Mouse (Mus musculus) cerebellum, adult 18-20 months (tissue): ENCODE measurements at regions not wholly inside any gene's neighbourhood (a gene's known extent, or its start where the extent isn't known, plus 50 kb on each side); places are given as distances from the start of the nearest gene placed in this dataset.
A peak's percentile ranks its signal among the peaks of the same experiment; 100 is the strongest.

Experiments used
- DNase-seq, 2 experiments: peaks; one replicate each; pipeline ENCODE4 v3.0.0; 2021

DNA sequence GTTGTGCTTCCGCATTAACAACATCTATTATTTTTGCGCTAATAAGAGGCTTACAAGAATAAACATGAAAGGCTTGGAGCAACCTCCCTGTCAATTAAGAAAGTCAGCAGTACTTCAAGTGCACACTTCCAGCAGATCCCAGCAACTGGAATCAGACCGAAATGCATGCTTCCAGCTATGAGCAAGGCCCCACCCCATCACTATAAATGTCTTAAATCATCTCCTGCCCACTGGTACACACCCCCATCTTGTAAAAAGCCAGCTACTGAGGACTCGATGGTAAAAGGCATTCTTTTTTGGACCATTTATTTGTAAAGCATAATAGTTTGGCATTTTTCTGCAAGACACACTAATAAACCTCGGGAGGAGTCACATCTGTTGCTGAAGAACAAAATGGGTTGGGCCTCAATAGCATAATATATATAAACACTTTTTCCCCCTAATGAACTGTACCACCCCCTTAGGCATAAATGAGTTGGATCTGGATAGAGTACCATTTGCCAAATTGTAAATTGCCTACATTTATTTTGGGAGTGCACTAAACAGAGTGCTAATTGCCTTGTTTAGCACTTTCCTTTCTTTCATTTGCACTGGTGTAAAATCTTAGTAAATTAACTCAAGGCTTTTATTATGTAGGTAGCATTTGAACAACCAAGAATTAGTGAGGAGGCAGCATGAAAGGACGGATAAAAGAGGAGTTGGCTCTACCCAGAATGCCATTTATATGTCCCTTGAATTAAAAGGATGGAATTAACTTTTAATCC is 371.8 kb downstream of the Nr2f2 start:
- no peak for DNase-seq

DNA sequence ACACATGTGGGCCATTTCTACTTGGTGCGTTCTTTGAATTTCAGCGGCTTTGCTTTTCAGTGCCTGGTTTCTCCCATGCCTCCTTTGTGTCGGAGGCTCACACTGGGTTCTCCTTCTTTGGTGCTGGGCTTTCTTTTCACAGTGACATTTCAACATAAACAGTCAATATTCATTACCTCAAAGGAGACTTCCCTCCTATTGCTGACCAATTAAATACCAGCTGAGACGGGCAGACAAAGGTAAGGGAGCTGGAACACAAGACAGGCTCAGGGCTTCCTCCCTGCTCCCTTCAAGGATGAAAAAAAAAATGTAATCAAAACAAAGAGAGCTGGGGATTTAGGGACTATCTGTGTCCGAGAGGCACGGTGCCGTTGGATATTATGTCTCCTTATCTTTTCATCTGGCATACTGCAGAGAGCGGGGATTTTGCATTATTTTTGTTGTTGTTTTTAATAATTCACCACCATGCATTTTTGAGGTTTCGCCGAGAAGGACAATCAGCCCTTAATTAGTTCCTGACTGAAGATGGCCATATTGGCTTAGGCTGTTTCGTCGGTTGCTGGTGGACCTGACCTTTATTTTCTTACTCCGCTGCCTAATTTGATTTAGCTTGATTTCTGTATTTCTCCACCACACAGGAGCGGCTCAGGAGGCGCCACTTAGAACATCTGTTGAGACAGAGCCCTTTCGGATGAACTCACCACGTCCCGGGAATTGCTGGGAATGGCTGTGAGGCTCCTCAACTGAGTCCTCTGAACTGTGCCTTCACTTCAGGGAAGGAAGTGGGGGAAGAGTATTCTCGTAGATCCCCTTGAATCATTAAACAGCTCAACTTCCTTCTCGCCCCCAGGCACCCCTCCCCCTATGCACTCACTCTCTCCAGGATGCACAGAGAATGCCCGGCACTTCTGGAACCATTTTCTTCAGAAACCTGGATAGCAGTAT is 373.9 kb downstream of the Nr2f2 start:
- DNase-seq, result no peak

- no peak for DNase-seq
These were observed 374.6 kb downstream of the Nr2f2 start for GRCm38 (mm10) chr7:69991982-69992381.

DNA sequence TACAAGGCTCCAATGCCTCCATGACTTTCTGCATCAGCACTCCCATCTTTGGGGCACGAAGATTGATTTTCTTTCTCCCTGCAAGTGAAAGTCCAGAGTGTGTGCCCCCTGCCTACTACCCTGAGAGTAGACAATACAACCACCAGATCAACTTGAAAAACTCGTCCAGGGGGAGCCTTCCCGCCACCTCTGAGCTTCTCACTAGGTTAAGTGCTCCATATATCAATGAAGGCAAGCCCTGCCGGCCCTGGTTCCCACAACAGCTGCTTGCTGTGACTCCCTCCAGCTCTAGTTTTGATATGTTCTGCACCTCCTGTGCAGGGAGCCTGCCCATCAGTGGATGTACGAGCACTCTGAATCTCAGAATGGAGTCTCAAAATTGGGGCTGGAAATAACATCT is 377.8 kb downstream of the Nr2f2 start:
- no peak for DNase-seq

- DNase-seq, result no peak
These were observed 385.2 kb downstream of the Nr2f2 start for GRCm38 (mm10) chr7:69981301-69981700.

GRCm38 (mm10) chr7:69976369-69976768 is 390.2 kb downstream of the Nr2f2 start:
- no peak for DNase-seq

GRCm38 (mm10) chr7:69964002-69964401 is 402.5 kb downstream of the Nr2f2 start:
- no peak for DNase-seq

GRCm38 (mm10) chr7:69950221-69950670 is 416.3 kb downstream of the Nr2f2 start:
- no peak for DNase-seq

DNA sequence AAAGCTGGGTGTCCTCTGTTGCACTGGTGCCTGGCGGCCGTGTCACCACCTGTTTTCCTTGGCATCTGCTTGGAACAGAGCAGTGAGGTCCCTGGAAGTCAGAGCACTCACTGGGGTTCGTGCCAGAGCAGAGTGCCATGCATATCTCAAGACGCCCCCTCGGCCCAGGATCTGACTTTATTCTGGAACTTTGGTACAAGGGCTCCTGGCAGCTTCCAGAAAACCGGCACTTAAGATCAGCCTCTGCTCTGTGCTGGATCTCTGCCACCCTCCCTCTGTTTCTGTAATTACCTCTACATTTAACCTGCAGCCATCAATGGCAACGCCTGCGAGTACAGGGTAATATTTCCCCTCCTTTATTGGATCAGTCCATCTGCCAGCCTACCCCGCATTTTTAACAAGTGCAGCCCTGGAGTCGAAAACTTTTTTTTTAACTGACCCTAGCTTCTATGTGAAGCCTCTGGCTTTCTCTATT is 416.9 kb downstream of the Nr2f2 start:
- peak; percentile 4 to 6 for DNase-seq

- no peak for DNase-seq
These were observed 420.1 kb downstream of the Nr2f2 start for GRCm38 (mm10) chr7:69946396-69946795.

GRCm38 (mm10) chr7:69941881-69942280 is 424.7 kb downstream of the Nr2f2 start:
- no peak for DNase-seq

DNA sequence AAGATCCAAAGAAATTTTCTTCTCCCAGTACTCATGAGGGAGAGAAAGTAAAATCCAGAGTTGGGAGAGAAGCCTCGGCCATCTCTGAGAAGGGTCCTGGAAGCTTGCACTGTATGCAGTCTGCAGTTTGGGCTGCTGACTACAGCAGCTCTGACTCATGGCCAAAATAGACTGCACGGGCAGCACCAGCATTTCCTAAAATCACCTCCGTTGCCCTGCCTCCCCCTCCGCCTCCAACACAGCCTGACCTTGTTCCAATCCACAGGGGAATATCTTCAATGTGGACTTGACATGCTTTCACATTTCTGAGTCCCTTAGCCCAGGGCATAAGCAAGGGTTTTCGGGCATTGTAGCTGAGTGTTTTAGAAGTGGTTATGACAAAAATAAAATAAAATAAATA is 441.3 kb downstream of the Nr2f2 start:
- DNase-seq, result no peak

GRCm38 (mm10) chr7:69924551-69924950 is 442.0 kb downstream of the Nr2f2 start:
- no peak for DNase-seq

DNA sequence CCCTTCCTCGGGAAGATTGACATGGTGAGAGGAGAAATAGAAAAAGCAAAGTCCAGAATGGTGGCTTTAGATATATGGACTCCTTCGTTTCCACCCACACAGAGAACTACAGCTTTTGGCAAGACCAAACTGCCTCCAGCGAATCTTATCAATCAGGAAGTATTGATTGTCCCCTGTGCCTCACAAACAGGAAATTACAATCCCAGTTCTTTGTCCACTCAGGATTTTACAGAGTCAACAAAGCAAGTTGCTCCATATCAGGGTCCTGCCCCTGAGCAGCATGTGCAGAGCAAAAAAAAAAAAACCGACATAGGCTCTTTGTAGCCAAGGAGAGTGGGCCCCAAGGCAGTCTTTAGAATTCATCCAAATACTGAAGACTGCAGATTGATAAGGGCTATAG is 454.8 kb downstream of the Nr2f2 start:
- DNase-seq, result no peak

DNA sequence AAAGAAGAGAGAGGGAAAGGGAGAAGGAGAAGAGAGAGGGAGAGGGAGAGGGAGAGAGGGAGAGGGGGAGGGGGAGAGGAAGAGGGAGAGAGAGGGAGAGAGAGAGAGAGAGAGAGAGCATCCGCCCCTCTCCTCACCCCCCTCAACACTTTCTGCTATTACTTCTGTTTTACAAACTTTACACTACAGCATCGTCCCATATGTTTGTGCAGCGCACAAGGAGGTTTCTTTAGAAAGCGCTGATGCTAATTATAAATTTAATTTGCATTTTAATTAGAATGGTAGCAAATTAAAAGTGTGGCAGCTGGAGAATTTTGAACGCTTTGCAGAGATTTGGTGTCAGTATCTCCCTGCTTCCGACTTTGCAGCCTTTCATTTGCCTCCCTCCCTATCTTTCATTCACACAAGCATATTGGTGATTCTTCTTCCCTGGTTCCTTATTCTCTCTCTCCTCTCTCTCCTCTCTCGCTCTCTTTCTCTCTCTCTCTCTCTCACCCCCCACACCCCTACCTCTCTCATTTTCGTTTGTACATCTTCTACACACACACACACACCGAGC is 476.0 kb downstream of the Nr2f2 start:
- DNase-seq, result no peak

GRCm38 (mm10) chr7:69888251-69888650 is 478.3 kb downstream of the Nr2f2 start:
- no peak for DNase-seq

GRCm38 (mm10) chr7:69877031-69877430 is 489.5 kb downstream of the Nr2f2 start:
- DNase-seq, result no peak

- DNase-seq, result no peak
These were observed 500.7 kb downstream of the Nr2f2 start for GRCm38 (mm10) chr7:69865801-69866200.

GRCm38 (mm10) chr7:69844631-69845324 is 521.8 kb downstream of the Nr2f2 start:
- DNase-seq, result no peak

GRCm38 (mm10) chr7:69837379-69837778 is 529.2 kb downstream of the Nr2f2 start:
- no peak for DNase-seq

DNA sequence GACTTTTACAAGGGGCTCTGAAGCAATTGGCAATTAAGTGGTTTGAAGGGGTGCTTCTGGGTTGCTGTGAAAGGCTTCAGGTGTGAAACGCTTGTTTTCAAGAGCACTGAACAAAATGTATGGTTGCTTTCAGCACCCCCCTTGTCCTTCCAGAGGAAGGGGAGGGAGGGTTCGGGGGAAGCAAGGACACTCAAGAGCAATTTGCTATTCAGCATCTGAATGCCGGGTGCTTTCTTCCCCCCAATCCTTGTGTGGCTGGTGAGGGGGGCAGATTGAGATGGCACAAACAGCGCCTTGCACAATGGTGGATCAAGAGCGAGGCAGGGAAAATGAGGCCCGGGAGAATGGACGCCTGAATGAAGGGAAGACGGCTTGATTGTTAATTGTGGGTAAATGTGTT is 539.3 kb downstream of the Nr2f2 start:
- DNase-seq, result no peak

GRCm38 (mm10) chr7:69820570-69820969 is 546.0 kb downstream of the Nr2f2 start:
- no peak for DNase-seq

- DNase-seq, result no peak
These were observed 554.2 kb downstream of the Nr2f2 start for GRCm38 (mm10) chr7:69812301-69812700.
